Mouse (Mus musculus) layer of hippocampus, postnatal 14 days (tissue): ENCODE measurements around the gene Iqcj. TPM values are rescaled to one million over a fixed set of nuclear protein-coding genes. Genes with fewer than 3 reads are reported as not detected.
"Not testable (repeated sequence)": the region's sequence is repeated elsewhere in the genome, so short reads cannot be mapped to it uniquely, and the experiment has no call there.

Experiments used
- DNase-seq, 2 experiments: peaks; one replicate each; pipeline ENCODE4 v3.0.0; 2021 to 2022; ENCODE audit warnings: low spot score in 2 of 2, mixed read lengths in 1 of 2
- total RNA-seq, 2 experiments: library from RNA; stranded (reverse); gene quantifications; 2 replicates each; pipeline ENCODE4 v1.2.3; 2021

Iqcj gene
- total RNA-seq, 2 experiments from 2014 or later, result 4.7 to 6.7 TPM

DNA sequence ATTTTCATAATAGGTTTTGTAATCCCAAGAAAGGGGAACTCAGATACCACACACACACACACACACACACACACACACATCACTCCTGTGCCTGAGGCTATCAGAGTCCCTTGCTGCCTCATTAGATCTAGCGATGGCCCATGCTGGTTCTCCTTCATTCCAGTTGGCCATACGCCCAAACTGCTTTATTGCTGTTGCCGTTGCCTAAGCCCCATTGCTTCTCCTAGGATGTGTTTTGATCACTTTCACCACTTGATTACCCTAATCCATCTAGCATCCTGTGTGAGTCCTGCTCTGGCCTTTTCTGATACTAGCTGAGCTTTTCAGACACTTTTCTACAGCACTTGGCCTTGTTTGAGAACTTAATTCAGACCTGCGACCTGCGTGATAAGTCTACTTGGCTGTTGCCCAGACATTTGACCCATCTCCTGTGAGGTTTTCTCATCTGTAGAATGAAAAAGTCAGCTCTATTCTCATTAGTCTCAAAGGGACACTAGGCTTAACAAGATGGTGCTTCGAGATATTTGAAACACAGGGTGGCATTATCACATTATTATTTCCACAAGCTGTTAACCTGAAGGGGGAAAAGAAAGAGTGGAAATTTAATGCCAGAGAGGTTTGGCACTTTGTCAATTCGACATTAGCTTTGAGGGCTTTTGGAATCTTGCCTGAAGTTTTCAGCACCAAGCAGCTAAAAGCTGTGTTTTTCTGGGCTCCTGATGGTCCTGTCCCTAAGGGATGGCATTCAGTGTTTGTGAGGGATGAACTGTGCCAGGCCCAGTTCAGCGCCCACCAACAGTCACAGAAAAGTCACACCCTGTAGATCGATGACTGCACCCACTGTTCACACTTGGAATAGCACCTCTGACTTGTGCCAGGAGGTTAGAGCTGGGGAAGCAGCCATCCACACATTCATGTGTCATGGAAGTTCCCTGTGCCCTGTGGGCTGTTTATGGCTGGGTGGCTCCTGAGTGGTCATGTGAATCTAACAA is 179.7 kb downstream of the Iqcj start:
- peak; percentile 58 to 82 for DNase-seq

DNA sequence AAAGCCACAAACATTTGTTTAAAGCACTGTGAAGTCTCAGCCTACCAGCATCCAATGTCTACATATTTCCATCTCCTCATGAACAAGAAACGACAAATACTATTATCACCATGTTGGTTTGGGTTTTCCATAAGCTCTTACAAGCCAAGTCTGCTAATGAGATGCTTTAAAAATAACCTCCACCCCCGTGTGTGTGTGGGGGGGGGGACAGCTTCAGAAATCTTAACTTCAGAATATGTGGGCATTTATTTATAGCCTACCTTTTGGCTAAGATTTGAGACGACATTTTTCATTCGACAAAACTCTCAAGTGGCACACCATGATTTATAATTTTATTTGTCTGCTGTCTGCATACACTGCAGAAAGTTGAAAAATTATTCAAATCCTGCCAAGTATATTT is 185.4 kb downstream of the Iqcj start:
- DNase-seq, result no peak

DNA sequence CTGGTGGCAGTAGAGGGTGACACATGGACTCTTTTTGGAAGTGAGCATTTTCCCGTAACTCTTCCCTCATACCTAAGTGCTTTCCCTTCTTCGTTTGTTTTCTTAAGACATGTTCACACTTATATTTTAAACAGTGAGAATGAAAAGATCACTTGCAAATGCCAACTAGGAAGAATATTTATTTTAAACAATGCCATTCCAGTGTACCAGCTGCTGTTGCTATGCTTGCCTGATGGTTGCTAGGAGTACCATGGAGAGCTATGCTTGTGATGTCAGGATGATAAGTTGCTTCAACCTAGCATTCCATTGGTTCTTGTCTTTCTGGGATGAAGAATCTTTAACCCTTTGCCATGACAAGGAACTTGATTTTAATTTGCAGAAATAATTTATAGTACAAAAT is 193.0 kb downstream of the Iqcj start:
- DNase-seq, result peak in 1 of 2 experiments; percentile 23

DNA sequence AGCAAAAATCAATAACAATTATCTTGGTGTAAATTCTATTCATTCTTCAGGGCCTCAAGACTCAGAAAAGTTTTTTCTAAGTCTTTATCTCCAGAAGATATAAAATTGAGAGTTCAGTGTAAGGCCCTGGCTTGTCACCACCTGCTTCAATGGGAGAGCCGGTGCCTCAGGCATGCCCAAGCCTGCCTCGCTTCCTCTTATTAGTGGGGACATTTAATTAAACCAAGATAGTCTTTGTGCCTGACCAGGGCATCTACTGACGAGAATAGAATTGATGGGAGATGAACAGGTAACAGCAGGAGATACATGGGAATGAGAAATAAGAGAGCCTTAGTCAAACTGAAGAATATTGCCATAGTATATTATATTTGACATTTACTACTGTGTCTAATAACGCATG is 200.1 kb downstream of the Iqcj start:
- no peak for DNase-seq

GRCm38 (mm10) chr3:68096724-68097431 is 204.9 kb downstream of the Iqcj start:
- no peak for DNase-seq

GRCm38 (mm10) chr3:68099561-68099960 is 207.5 kb downstream of the Iqcj start:
- DNase-seq, result not testable (repeated sequence)

DNA sequence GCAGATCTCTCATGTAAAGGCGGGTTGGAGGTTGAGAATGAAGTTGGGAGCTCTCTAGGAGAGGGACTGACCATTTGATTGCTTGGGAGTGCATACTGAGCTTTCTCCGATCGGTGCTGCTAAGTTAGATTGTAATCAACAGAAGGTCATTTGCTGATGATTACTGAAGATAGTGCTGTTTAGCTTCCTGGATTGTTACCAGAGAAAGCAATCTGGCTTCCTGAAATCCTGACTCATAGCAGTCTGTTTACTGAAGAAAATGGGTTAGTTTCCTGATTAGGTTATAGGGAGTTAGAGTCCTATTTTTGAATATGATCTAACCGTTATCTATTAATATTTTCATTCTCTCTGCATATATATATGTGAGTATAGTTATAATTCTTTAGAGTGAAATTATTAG is 209.3 kb downstream of the Iqcj start:
- peak; percentile 18 to 70 for DNase-seq

DNA sequence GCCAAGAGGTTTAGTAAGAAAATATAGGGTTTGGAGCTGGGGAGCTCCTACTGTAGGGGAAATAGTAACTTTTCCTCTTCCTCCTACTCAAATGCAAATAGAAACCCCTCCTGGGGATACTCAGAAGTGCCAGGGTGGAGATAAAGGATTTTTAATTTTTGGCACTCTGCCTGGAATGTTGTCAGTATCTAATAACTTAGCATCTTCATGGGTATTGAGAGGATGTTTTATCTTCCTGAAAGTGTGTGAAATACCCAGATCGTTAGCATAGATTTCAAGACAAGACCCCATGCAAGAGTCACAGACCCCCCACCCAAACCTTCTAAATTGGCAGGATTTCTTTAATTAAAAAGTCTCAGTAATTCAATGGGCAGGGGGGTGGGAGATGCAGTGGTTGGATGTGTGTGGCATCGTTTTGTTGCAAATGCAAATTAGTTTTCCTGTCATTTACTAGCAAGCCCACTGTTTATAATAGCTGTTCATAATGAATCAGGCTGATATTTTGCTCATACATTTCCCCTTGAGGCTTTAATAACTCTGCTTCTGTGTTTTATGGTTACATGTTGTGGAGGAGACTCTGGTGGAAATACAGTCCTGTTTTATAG is 213.2 kb downstream of the Iqcj start:
- DNase-seq, result no peak

Other genes with a start within 250 kb of the Iqcj start
- 10 to 100 TPM; 18.6 to 20.3 TPM for gene Iqschfp, start within 50 bp of the Iqcj start, total RNA-seq
- gene Schip1, start 172.6 kb downstream of the Iqcj start, total RNA-seq, result 100 to 1,000 TPM; 300 to 309 TPM